Mouse (Mus musculus) erythroblast, embryonic 14.5 days (primary cell): ENCODE data around the gene Galnt15.

Source experiments
- GATA1 ChIP-seq: IDR thresholded peaks from 2 replicates; pipeline ENCODE4 v1.6.1; 2012; ENCODE audit warnings: low read length, inconsistent platforms, mixed read lengths
- TAL1 ChIP-seq: IDR thresholded peaks from 3 replicates; pipeline ENCODE4 v1.6.1; 2012; ENCODE audit warnings: low read length, inconsistent platforms, mixed read lengths

- TF ChIP-seq TAL1 = no peak
- no peak for TF ChIP-seq GATA1
Measured at GRCm38 (mm10) chr14:32011547-32012304, 17.1 kb upstream of the Galnt15 start.
